Mouse (Mus musculus) liver, adult 2 months (tissue): Measurements from ENCODE around the gene Defb45. TPM values are rescaled to one million over a fixed set of nuclear protein-coding genes. Genes with fewer than 3 reads are reported as not detected.

ENCODE experiments used
- DNase-seq: peaks from one replicate; pipeline ENCODE4 v3.0.0-alpha.2; 2011; ENCODE audit warnings: low read depth, low spot score; ENCODE audit errors: extremely low read depth
- H3K27ac ChIP-seq: fragments of 200-500 bp; replicated peaks from 2 replicates; pipeline ENCODE4 v1.5.1; 2012; ENCODE audit warnings: low read depth, mild to moderate bottlenecking, control low read depth, inconsistent platforms, low read length; ENCODE audit not compliant: insufficient read depth
- H3K27me3 ChIP-seq: fragments of 200-500 bp; 2 replicates; pipeline ENCODE4 v1.6.1; 2012; ENCODE audit warnings: mild to moderate bottlenecking, moderate library complexity, low read length, inconsistent platforms; ENCODE audit not compliant: control insufficient read depth, insufficient read depth
- H3K36me3 ChIP-seq: fragments of 200-500 bp; 2 replicates; pipeline ENCODE4 v1.6.1; 2012; ENCODE audit warnings: low read length, inconsistent platforms; ENCODE audit not compliant: control insufficient read depth, insufficient read depth
- H3K4me1 ChIP-seq: fragments of 200-500 bp; 2 replicates; pipeline ENCODE4 v1.6.1; 2011; ENCODE audit warnings: low read length; ENCODE audit not compliant: control insufficient read depth, insufficient read depth
- H3K4me3 ChIP-seq: fragments of 200-500 bp; 2 replicates; pipeline ENCODE4 v1.5.1; 2011; ENCODE audit warnings: low read depth, mild to moderate bottlenecking, control low read depth, low read length, moderate library complexity; ENCODE audit not compliant: insufficient read depth
- H3K79me2 ChIP-seq: fragments of 200-500 bp; 2 replicates; pipeline ENCODE4 v1.6.1; 2012; ENCODE audit warnings: inconsistent platforms, mild to moderate bottlenecking, low read length, moderate library complexity; ENCODE audit not compliant: control insufficient read depth, insufficient read depth
- H3K9ac ChIP-seq: fragments of 200-500 bp; 2 replicates; pipeline ENCODE4 v1.6.1; 2012; ENCODE audit warnings: low read depth, mild to moderate bottlenecking, control low read depth, inconsistent platforms, low read length
- CTCF ChIP-seq: fragments of 200-500 bp; IDR thresholded peaks from 2 replicates; pipeline ENCODE4 v1.5.1; 2011; ENCODE audit warnings: low read depth, low read length, control low read depth
- POLR2A ChIP-seq: fragments of 200-500 bp; IDR thresholded peaks from 2 replicates; pipeline ENCODE4 v1.6.1; 2011; ENCODE audit warnings: low read length, control low read depth; ENCODE audit not compliant: insufficient read depth; ENCODE audit errors: extremely low read depth
- WGBS: fragments of 180-500 bp; shearing (Covaris S2); methylation state at CpG from one replicate; pipeline ENCODE4 v1.1.7; 2018; 5-methylcytosine and 5-hydroxymethylcytosine counted together
- polyA plus RNA-seq: library from polyadenylated mRNA; depleted of rRNA; stranded (reverse); fragments of >200 nt; gene quantifications from 2 replicates; pipeline ENCODE4 v1.2.3, GENCODE M21; 2012; rRNA removed
- total RNA-seq: library from RNA; depleted of rRNA; stranded (reverse); fragments of >200 nt; gene quantifications from 2 replicates; pipeline ENCODE4 v1.2.3, GENCODE M21; 2014; rRNA removed

Gene Defb45
- total RNA-seq (not detected in 2 replicates), polyA plus RNA-seq (not detected in 2 replicates)

DNA sequence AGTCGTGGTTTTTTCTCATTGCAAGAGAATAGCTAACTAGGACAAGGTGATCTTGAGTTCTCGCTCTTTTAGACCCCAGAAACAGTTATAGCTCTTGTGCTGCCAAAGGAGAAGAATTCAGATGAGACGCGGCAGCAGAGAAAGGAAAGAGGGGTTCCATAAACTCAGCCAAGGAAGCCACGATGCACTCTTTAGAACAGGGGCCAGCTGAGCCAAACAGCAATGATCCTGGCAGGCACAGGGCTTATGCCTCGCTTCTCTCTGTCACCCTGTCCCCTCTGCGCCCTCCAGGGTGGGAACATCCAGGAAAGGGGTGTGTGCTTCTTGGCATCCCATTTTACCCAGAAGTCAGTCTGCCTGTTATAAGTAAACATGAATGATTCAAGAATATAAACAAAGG, at the start of gene Defb45:
Gene Defb45, minus strand, starts transcription at position 101 of the 400 bp plus-strand sequence.
- Histone ChIP-seq H3K27me3 (no peaks in the 10 kb centered on the region), H3K36me3 (no peaks in the 10 kb centered on the region), H3K27ac (no peak within 1 kb of the TSS), H3K4me3 (no peak within 1 kb of the TSS), H3K79me2 (no peaks in the 10 kb centered on the region), H3K9ac (no peak within 1 kb of the TSS), H3K4me1 (no peaks in the 10 kb centered on the region)
- DNase-seq, result no peak
- WGBS, result 63% methylated on average over 7 of the region's 7 CpGs
- TF ChIP-seq POLR2A, result no peak
- no peak for TF ChIP-seq CTCF

DNA sequence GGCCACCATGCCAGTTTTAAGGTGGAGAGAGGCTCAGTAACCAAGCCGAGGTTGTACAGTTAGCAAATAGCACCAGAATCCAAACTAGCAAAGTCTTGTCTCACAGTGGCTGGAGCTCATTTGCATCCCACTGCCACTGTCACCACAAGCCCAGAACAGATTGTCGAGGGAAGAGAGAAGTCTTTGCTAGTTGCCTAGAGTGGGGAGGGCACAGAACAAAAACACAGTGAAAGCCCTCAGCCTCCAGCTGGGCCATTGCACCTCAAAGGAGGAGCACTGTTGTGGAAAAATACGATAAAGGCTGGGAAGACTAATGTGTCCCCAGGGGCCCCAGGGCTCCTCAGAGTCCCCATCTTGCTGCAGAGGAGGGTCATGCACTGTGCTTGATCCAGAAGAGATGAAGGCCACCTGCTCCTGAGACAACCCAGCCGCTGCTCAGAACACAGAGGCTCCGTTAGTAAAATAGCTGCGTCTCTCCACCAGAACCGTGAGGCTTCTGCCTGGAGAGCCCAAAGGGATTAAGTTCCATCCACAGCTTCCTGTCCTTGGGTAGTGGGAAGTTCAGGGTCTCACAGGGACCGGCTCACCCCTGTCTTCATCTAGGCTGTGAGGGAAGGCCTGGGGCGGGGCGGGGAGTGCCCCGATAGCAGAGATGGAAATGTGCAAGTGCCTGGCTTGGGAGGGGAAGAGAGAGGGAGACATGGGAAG, 40.4 kb upstream of the Defb45 start:
- DNase-seq, result no peak
- Histone ChIP-seq H3K4me3 (no peak overlapping the region), H3K9ac (0 out of 2 replicates have a peak overlapping the region, but pooled peaks have one; percentile 21), H3K4me1 (no peaks in the 10 kb centered on the region), H3K79me2 (no peaks in the 10 kb centered on the region), H3K36me3 (no peaks in the 10 kb centered on the region), H3K27ac (peak overlapping the region; percentile 44), H3K27me3 (no peaks in the 10 kb centered on the region)
- TF ChIP-seq CTCF, result no peak
- no peak for TF ChIP-seq POLR2A
- WGBS, result 61% methylated on average over 11 of the region's 11 CpGs

DNA sequence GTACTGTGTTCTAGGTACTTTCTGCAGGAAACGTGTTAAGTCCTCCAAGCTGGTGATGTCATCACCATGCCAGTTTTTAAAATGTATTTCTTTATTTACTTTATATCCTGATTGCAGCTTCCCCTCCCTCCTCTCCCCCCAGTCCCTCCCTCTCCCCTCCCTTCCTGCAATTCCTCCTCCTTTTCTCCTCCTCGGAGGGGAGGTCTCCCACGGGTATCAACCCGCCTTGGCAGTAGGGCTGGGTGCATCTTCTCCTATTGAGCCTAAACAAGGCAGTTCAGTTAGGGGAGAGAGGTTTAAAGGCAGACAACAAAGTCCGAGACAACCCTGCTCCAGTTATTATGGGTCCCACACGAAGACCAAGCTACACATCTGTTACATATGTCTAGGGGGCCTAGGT, 39.7 kb upstream of the Defb45 start:
- H3K27ac ChIP-seq, result peak overlapping the region; percentile 44
- H3K36me3 ChIP-seq, result no peaks in the 10 kb centered on the region
- no peak overlapping the region for H3K4me3 ChIP-seq
- no peaks in the 10 kb centered on the region for H3K27me3 ChIP-seq
- H3K79me2 ChIP-seq, result no peaks in the 10 kb centered on the region
- H3K4me1 ChIP-seq, result no peaks in the 10 kb centered on the region
- 75% methylated on average over 6 of the region's 6 CpGs for WGBS
- no peak overlapping the region for H3K9ac ChIP-seq
- no peak for TF ChIP-seq POLR2A
- no peak for TF ChIP-seq CTCF
- DNase-seq, result no peak

DNA sequence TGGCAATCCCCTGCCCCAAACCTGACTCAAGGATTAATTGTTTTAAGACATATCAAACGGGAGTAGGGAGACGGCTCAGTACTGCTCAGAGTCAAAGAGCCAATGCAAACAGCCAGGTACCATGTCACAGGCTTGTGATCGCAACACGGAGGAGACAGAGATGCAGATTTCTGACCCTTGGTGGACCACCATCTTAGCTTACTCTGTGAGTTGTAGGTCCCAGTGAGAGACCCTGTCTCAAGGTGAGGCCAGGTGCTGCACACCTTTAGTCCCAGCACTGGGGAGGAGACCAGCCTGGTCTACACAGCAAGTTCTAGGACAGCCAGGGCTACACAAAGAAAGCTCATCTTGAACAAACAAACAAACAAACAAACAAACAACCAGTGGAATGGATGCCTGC, 38.2 kb upstream of the Defb45 start:
- peak overlapping the region; percentile 70 for H3K27ac ChIP-seq
- 93% methylated on average over 4 of the region's 4 CpGs for WGBS
- H3K36me3 ChIP-seq, result no peaks in the 10 kb centered on the region

DNA sequence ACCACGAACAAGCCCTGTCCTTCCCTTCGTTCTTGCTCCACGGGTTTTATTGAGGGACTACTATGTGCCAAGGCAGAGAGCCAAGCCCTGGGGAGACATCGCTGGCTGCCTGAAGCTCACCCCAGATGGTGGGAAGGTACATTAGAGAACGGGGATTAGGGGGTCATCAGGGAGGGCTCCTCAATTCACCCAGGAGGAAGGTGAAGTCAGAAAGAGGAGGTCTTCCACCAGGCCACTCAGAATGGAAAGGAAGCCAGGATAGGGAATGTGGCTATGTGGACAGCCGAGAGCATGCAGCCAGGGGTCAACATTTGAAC, 37.8 kb upstream of the Defb45 start:
- DNase-seq, result no peak
- H3K4me3 ChIP-seq, result peak overlapping the region; percentile 40
- H3K27me3 ChIP-seq, result 0 out of 2 replicates have a peak, but pooled peaks cover 2% of the 10 kb centered on the region
- 72% methylated on average over 6 of the region's 6 CpGs for WGBS
- H3K27ac ChIP-seq, result peak overlapping the region; percentile 70
- H3K36me3 ChIP-seq, result no peaks in the 10 kb centered on the region
- H3K9ac ChIP-seq, result peak overlapping the region; percentile 57; the same call in 1 of the 2 replicates
- TF ChIP-seq CTCF (no peak), POLR2A (no peak)
- no peaks in the 10 kb centered on the region for H3K4me1 ChIP-seq
- H3K79me2 ChIP-seq, result no peaks in the 10 kb centered on the region

More for the DNA sequence above, 38.2 kb upstream of the Defb45 start:
- no peaks in the 10 kb centered on the region for H3K79me2 ChIP-seq
- H3K4me3 ChIP-seq, result no peak overlapping the region
- no peak for DNase-seq
- H3K4me1 ChIP-seq, result no peaks in the 10 kb centered on the region
- 0 out of 2 replicates have a peak, but pooled peaks cover 2% of the 10 kb centered on the region for H3K27me3 ChIP-seq
- H3K9ac ChIP-seq, result no peak overlapping the region
- TF ChIP-seq POLR2A (no peak), CTCF (no peak)
